Mouse (Mus musculus) effector memory CD4-positive, alpha-beta T cell, adult 5 months (primary cell): ENCODE measurements around the gene Csnk1e. TPM values are rescaled to one million over a fixed set of nuclear protein-coding genes. Genes with fewer than 3 reads are reported as not detected.

Source experiments
- polyA plus RNA-seq: library from polyadenylated mRNA; unstranded; fragments of 100-300 nt; shearing (Covaris generic); gene quantifications from one replicate; pipeline ENCODE4 v1.2.1, GENCODE M21; 2017

Gene Csnk1e
- polyA plus RNA-seq: 92.8 TPM

GRCm38 (mm10) chr15:79455106-79455810 is at the start of gene Csnk1e:
Gene Csnk1e, minus strand, starts transcription at chr15:79455566.

GRCm38 (mm10) chr15:79504707-79505452 is 49.5 kb upstream of the Csnk1e start, which contains the start of gene Kcnj4:
Gene Kcnj4, minus strand, starts transcription at chr15:79505241.

GRCm38 (mm10) chr15:79402836-79403762 is 52.3 kb downstream of the Csnk1e start, which contains the start of gene Tmem184b:
Gene Tmem184b, minus strand, starts transcription at chr15:79403569.

Other genes starting within 250 kb of the Csnk1e start
- gene Pick1, start 226.4 kb downstream of the Csnk1e start, polyA plus RNA-seq: 32.2 TPM
- not detected for gene Gm49486, start 226.2 kb downstream of the Csnk1e start, polyA plus RNA-seq
- gene Slc16a8, start 200.8 kb downstream of the Csnk1e start, polyA plus RNA-seq: not detected
- gene Baiap2l2, start 170.0 kb downstream of the Csnk1e start, polyA plus RNA-seq: 1.4 TPM
- 15.6 TPM for gene Pla2g6, start 127.2 kb downstream of the Csnk1e start, polyA plus RNA-seq
- gene Maff, start 108.9 kb downstream of the Csnk1e start, polyA plus RNA-seq: 111 TPM
- 41.1 TPM for gene Tmem184b, start 52.0 kb downstream of the Csnk1e start, polyA plus RNA-seq
- gene Kcnj4, start 49.7 kb upstream of the Csnk1e start, polyA plus RNA-seq: not detected
- gene Kdelr3, start 60.8 kb upstream of the Csnk1e start, polyA plus RNA-seq: not detected
- gene Ddx17, start 91.2 kb upstream of the Csnk1e start, polyA plus RNA-seq: 28.9 TPM
- not detected for gene Dmc1, start 149.5 kb upstream of the Csnk1e start, polyA plus RNA-seq
- gene Fam227a, start 203.4 kb upstream of the Csnk1e start, polyA plus RNA-seq: 0.24 TPM
- 3.7 TPM for gene Cby1, start 203.6 kb upstream of the Csnk1e start, polyA plus RNA-seq
- gene Tomm22, start 215.3 kb upstream of the Csnk1e start, polyA plus RNA-seq: 160 TPM
- gene Josd1, start 232.4 kb upstream of the Csnk1e start, polyA plus RNA-seq: 64.5 TPM
- gene Gtpbp1, start 235.3 kb upstream of the Csnk1e start, polyA plus RNA-seq: 125 TPM